ENCODE assay signal across 8 mouse cellular contexts in the genomic region with DNA sequence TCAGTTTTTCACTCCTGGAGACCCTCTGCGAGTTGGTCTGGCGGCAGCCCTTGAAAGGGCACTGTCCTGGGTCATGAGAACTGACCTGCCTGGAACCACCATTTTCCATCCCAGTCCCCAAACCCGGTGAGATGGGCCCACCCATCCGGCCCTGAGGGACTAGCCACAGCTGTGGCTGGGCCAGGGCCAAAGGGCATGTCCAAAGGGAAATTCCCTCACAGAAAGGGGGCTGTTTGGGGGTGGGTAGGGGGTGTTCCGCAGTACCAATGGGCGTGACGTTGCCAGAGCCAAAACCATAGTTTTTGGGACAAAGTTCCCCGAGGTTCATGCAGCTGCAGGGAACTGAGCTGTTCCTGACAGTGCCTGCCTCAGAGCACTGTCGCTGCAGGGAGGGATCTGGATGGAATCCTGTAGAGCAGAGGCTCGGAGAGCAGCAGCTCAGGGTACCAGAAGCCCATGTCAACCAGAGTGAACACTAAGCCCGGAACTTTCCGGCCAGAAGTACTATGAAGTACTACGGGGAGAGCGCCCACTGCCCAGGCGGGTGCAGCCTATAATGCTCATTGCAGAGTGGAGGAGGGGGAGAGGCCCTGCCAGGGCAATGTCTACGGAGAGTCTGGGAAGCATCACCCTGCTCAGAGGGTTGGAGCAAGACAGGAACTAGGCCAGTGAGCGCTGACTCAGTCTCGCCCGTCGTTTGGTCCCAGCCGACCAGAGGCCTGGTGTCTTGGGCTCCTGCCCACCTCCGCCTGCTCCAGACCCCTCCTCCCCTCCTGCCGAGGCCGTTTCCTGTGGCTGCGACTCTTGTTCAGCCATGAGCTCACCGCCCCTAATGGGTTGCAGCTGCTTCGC. TPM values are rescaled to one million over a fixed set of nuclear protein-coding genes. Genes with fewer than 3 reads are reported as not detected.
DNase-seq lines count a peak whose midpoint lies in the region; ATAC-seq and TF ChIP-seq lines count a peak whose summit lies in the region.

No protein-coding gene starts in this region.

- intact Hi-C loops in gastrocnemius, postnatal 14 days (cut with DNase I; ENCODE audit: low total_unique reads), result loop anchor here (10.0 kb wide), 1 partner anchor 51 kb away; no protein-coding TSS in a partner anchor

- no peaks in the 10 kb centered on the region for H3K27me3 ChIP-seq in liver, adult 2 months (ENCODE audit: control insufficient read depth, insufficient read depth, low read length)
- H3K27me3 ChIP-seq in midbrain, postnatal 0 days (ENCODE audit: insufficient read depth, low read length), result no peaks in the 10 kb centered on the region

- no peaks in the 10 kb centered on the region for H3K36me3 ChIP-seq in liver, adult 2 months (ENCODE audit: control insufficient read depth, insufficient read depth, low read length)
- H3K36me3 ChIP-seq in midbrain, postnatal 0 days (ENCODE audit: insufficient read depth, low read length), result peaks cover 18% of the 10 kb centered on the region; the same call in 1 of the 2 replicates

- no peaks in the 10 kb centered on the region for H3K4me1 ChIP-seq in liver, adult 2 months (ENCODE audit: control insufficient read depth, insufficient read depth, low read length)
- no peaks in the 10 kb centered on the region; the same call in 1 of the 2 replicates for H3K4me1 ChIP-seq in midbrain, postnatal 0 days (ENCODE audit: insufficient read depth, low read length)

- H3K4me3 ChIP-seq in liver, adult 2 months (ENCODE audit: insufficient read depth, low read depth, low read length), result peak overlapping the region; percentile 74
- peak overlapping the region; percentile 79 for H3K4me3 ChIP-seq in midbrain, postnatal 0 days (ENCODE audit: low read depth, low read length)

- H3K4me2 ChIP-seq in midbrain, postnatal 0 days (ENCODE audit: low read depth, low read length, poor library complexity, severe bottlenecking), result peak overlapping the region; percentile 89

- no peaks in the 10 kb centered on the region for H3K79me2 ChIP-seq in liver, adult 2 months (ENCODE audit: control insufficient read depth, insufficient read depth, low read length)

- no peak for TF ChIP-seq CTCF in liver, adult 2 months (IDR thresholded peaks at IDR 0.05; ENCODE audit: low read depth, low read length)
- 0 out of 2 replicates have a peak, but pooled peaks have one; percentile 1 for TF ChIP-seq CTCF in midbrain, postnatal 0 days (IDR thresholded peaks at IDR 0.05)

- DNase-seq in spleen, postnatal 10 days (ENCODE audit: low spot score in 2 of 2), result peak; percentile 54 to 60
- DNase-seq in spleen, adult 18-20 months, result no peak
- peak; percentile 89 for DNase-seq in embryo, embryonic 10 days (ENCODE audit: low spot score)
- DNase-seq in gastrocnemius, postnatal 14 days, result peak; percentile 94
- DNase-seq in induced T-regulatory cell, adult 2 months (ENCODE audit: low read depth), result peak; percentile 17
- DNase-seq in liver, adult 2 months (ENCODE audit: extremely low read depth, low read depth, low spot score), result peak; percentile 26
- peak; percentile 84 for DNase-seq in midbrain, postnatal 0 days (ENCODE audit: low spot score)
- DNase-seq in thymus, postnatal 14 days, result peak; percentile 51

- 24% methylated on average over 27 of the region's 27 CpGs for WGBS in liver, adult 2 months
- WGBS in midbrain, postnatal 0 days, result under 1% methylated on average over 27 of the region's 27 CpGs

- peak; percentile 38 for ATAC-seq in midbrain, postnatal 0 days (ENCODE audit: low FRiP score)

- no peak overlapping the region; the same call in 1 of the 2 replicates for H3K27ac ChIP-seq in liver, adult 2 months (replicated peaks; ENCODE audit: insufficient read depth, low read depth, low read length)
- H3K27ac ChIP-seq in midbrain, postnatal 0 days (ENCODE audit: low read depth, low read length), result peak overlapping the region; percentile 91

- peak overlapping the region; percentile 77; the same call in 1 of the 2 replicates for H3K9ac ChIP-seq in liver, adult 2 months (ENCODE audit: low read depth, low read length)
- peak overlapping the region; percentile 95 for H3K9ac ChIP-seq in midbrain, postnatal 0 days (replicated peaks; ENCODE audit: low read length, poor library complexity, severe bottlenecking)

- no peaks in the 10 kb centered on the region for H3K9me3 ChIP-seq in midbrain, postnatal 0 days (ENCODE audit: low read length)

- TF ChIP-seq POLR2A in liver, adult 2 months (IDR thresholded peaks at IDR 0.05; ENCODE audit: extremely low read depth, insufficient read depth, low read length), result 0 out of 2 replicates have a peak, but pooled peaks have one; percentile 20

RNA-seq across cellular contexts. Expression of a gene that starts 1.0 kb away (rescaled TPM):
- total RNA-seq in gastrocnemius, postnatal 14 days (2021), result 10 to 100 TPM; 24.2 to 32.0 TPM
- total RNA-seq in liver, adult 2 months (2014; rRNA removed), result 6.1 and 9.5 TPM in 2 replicates
- 12.5 and 16.1 TPM in 2 replicates for polyA plus RNA-seq in liver, adult 2 months (2012; rRNA removed)
- total RNA-seq in midbrain, postnatal 0 days (2014; rRNA removed), result 93.8 and 108 TPM in 2 replicates
- 58.0 and 66.1 TPM in 2 replicates for polyA plus RNA-seq in midbrain, postnatal 0 days (2015; fragmentation: Nextera tagmentation; extraction: Ambion mirVana)

RNA-seq across cellular contexts. Expression of a gene that starts 29.9 kb away (rescaled TPM):
- total RNA-seq in gastrocnemius, postnatal 14 days (2021), result under 1 TPM; 0.55 to 0.62 TPM
- total RNA-seq in liver, adult 2 months (2014; rRNA removed), result not detected in 2 replicates
- 0.11 TPM in 1 of 2 replicates, not detected in the other for polyA plus RNA-seq in liver, adult 2 months (2012; rRNA removed)
- total RNA-seq in midbrain, postnatal 0 days (2014; rRNA removed), result not detected in 2 replicates
- 0.18 and 0.81 TPM in 2 replicates for polyA plus RNA-seq in midbrain, postnatal 0 days (2015; fragmentation: Nextera tagmentation; extraction: Ambion mirVana)

RNA-seq across cellular contexts. Expression of a gene that starts 35.0 kb away (rescaled TPM):
- total RNA-seq in gastrocnemius, postnatal 14 days (2021), result 10 to 100 TPM; 13.3 to 13.4 TPM
- total RNA-seq in liver, adult 2 months (2014; rRNA removed), result 8.9 and 12.6 TPM in 2 replicates
- 27.8 and 31.4 TPM in 2 replicates for polyA plus RNA-seq in liver, adult 2 months (2012; rRNA removed)
- total RNA-seq in midbrain, postnatal 0 days (2014; rRNA removed), result 60.4 and 65.5 TPM in 2 replicates
- polyA plus RNA-seq in midbrain, postnatal 0 days (2015; fragmentation: Nextera tagmentation; extraction: Ambion mirVana), result 23.5 TPM in 2 replicates

RNA-seq across cellular contexts. Expression of a gene that starts 56.7 kb away (rescaled TPM):
- total RNA-seq in gastrocnemius, postnatal 14 days (2021), result not detected
- not detected in 2 replicates for total RNA-seq in liver, adult 2 months (2014; rRNA removed)
- not detected in 2 replicates for polyA plus RNA-seq in liver, adult 2 months (2012; rRNA removed)
- total RNA-seq in midbrain, postnatal 0 days (2014; rRNA removed), result not detected in 2 replicates
- polyA plus RNA-seq in midbrain, postnatal 0 days (2015; fragmentation: Nextera tagmentation; extraction: Ambion mirVana), result not detected in 2 replicates

Comparison
In these comparisons a context has a peak if more than half of its experiments do, and no peak if none do; other contexts are left out.
1. DNase-seq: peak in spleen, postnatal 10 days (2 of 2), embryo, embryonic 10 days (single experiment), gastrocnemius, postnatal 14 days (single experiment), induced T-regulatory cell, adult 2 months (single experiment), liver, adult 2 months (single experiment), midbrain, postnatal 0 days (single experiment) and thymus, postnatal 14 days (single experiment); none in spleen, adult 18-20 months (0 of 2).